Mouse (Mus musculus) liver, embryonic 14.5 days (tissue): ENCODE data around the gene Nxt1. TPM values are rescaled to one million over a fixed set of nuclear protein-coding genes. Genes with fewer than 3 reads are reported as not detected.

Source experiments
- ATAC-seq: fragments of 200-750 bp; cut with Nextera tagmentation; 2 replicates; pipeline ENCODE4 v1.8.0; 2017; ENCODE audit warnings: moderate number of reproducible peaks, mild to moderate bottlenecking, moderate library complexity; ENCODE audit not compliant: insufficient read depth
- DNase-seq, 3 experiments: peaks; one replicate each; pipeline ENCODE4 v3.0.0-alpha.2; 2012 to 2013; ENCODE audit warnings: low read depth in 3 of 3, low spot score in 3 of 3
- H3K27ac ChIP-seq: fragments of 300-500 bp; sonication (generic); 2 replicates; pipeline ENCODE4 v1.5.1; 2014; ENCODE audit warnings: moderate library complexity, mild to moderate bottlenecking, control low read depth, inconsistent platforms
- H3K27me3 ChIP-seq: fragments of 300-500 bp; sonication (generic); 2 replicates; pipeline ENCODE4 v1.6.1; 2014; ENCODE audit warnings: mild to moderate bottlenecking, low read length, moderate library complexity; ENCODE audit not compliant: control insufficient read depth, insufficient read depth
- H3K36me3 ChIP-seq: fragments of 300-500 bp; sonication (generic); replicated peaks from 2 replicates; pipeline ENCODE4 v1.6.1; 2014; ENCODE audit warnings: low read depth; ENCODE audit not compliant: control insufficient read depth, insufficient read depth
- H3K4me1 ChIP-seq, 2 experiments: fragments of 200-500 bp in 1 of 2; fragments of 300-500 bp in 1 of 2; sonication (generic) in 1 of 2; replicated peaks; 2 replicates each; pipeline ENCODE4 v1.6.1; 2012 to 2014; ENCODE audit warnings: antibody characterized with exemption in 1 of 2, inconsistent platforms in 1 of 2, low read length in 1 of 2; ENCODE audit not compliant: control insufficient read depth in 2 of 2, insufficient read depth in 2 of 2
- H3K4me2 ChIP-seq: fragments of 300-500 bp; sonication (generic); 2 replicates; pipeline ENCODE4 v1.6.1; 2014; ENCODE audit warnings: low read depth, mild to moderate bottlenecking, control low read depth, moderate library complexity
- H3K4me3 ChIP-seq, 2 experiments: fragments of 200-500 bp in 1 of 2; fragments of 300-500 bp in 1 of 2; sonication (generic) in 1 of 2; 2 replicates each; pipeline ENCODE4 v1.5.1; 2012 to 2014; ENCODE audit warnings: low read depth in 2 of 2, low read length in 2 of 2, mild to moderate bottlenecking in 2 of 2, control low read depth in 1 of 2, inconsistent platforms in 1 of 2, moderate library complexity in 1 of 2; ENCODE audit not compliant: insufficient read depth in 1 of 2
- H3K9ac ChIP-seq: fragments of 300-500 bp; sonication (generic); replicated peaks from 2 replicates; pipeline ENCODE4 v1.6.1; 2014; ENCODE audit warnings: mild to moderate bottlenecking, control low read depth, moderate library complexity
- H3K9me3 ChIP-seq: fragments of 300-500 bp; sonication (generic); 2 replicates; pipeline ENCODE4 v1.6.1; 2016; ENCODE audit warnings: low read length, mixed read lengths; ENCODE audit not compliant: control insufficient read depth
- CTCF ChIP-seq: IDR thresholded peaks from 2 replicates; pipeline ENCODE4 v1.5.1; 2016; ENCODE audit warnings: antibody characterized with exemption, low read depth, control low read depth
- EP300 ChIP-seq: IDR thresholded peaks from 2 replicates; pipeline ENCODE4 v1.6.1; 2016; ENCODE audit warnings: antibody characterized with exemption, low read depth
- WGBS: fragments of 180-500 bp; shearing (Covaris S2); extraction: QIAGEN DNeasy Blood & Tissue Kit; methylation state at CpG from one replicate; pipeline ENCODE4 v1.1.7; 2014; ENCODE audit not compliant: insufficient replicate concordance; 5-methylcytosine and 5-hydroxymethylcytosine counted together
- polyA plus RNA-seq, 2 experiments: library from polyadenylated mRNA; depleted of rRNA in 1 of 2; stranded (reverse) in 1 of 2; unstranded in 1 of 2; fragments of >200 nt; fragmentation: Nextera tagmentation in 1 of 2; extraction: Ambion mirVana in 1 of 2; gene quantifications; 2 replicates each; pipeline versions ENCODE4 v1.2.1 to v1.2.3; 2012 to 2014

Nxt1 gene
- polyA plus RNA-seq, 2 experiments, result 43.9 to 63.6 TPM

DNA sequence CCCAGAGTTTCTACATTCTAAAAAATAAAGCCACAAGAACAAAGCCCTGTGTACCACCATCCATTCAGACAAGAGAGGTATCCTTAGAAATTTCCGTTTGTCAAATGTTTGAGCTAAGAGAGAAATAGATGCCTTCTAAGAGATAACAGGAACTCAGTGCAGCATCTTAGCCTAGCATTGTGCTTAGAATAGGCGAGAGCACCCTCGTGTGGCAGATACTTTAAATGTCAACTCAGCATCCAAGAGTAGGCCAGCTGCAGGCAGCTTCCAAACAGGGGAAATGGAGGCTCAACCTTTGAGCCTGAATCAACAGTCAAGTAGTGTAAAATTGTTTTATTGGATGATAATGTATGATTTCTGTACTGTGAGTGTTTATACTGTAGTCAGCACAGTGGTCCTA, 17.4 kb upstream of the Nxt1 start:
- Histone ChIP-seq H3K9me3 (no peaks in the 10 kb centered on the region), H3K9ac (no peak overlapping the region), H3K4me3 (no peak overlapping the region), H3K27me3 (no peaks in the 10 kb centered on the region), H3K4me1 (no peaks in the 10 kb centered on the region), H3K4me2 (no peak overlapping the region), H3K36me3 (no peaks in the 10 kb centered on the region), H3K27ac (no peak overlapping the region)
- WGBS, result 1% methylated on average over 3 of the region's 3 CpGs
- DNase-seq, result peak in 1 of 3 experiments; percentile 6
- no peak for ATAC-seq
- peak; percentile 64 for TF ChIP-seq CTCF
- no peak for TF ChIP-seq EP300

GRCm38 (mm10) chr2:148663458-148663857, 8.9 kb upstream of the Nxt1 start:
- TF ChIP-seq EP300, result no peak
- TF ChIP-seq CTCF, result no peak
- Histone ChIP-seq H3K9me3 (no peaks in the 10 kb centered on the region), H3K36me3 (no peaks in the 10 kb centered on the region), H3K27ac (no peak overlapping the region), H3K4me2 (no peak overlapping the region), H3K27me3 (no peaks in the 10 kb centered on the region), H3K4me3 (no peak overlapping the region), H3K4me1 (no peaks in the 10 kb centered on the region), H3K9ac (no peak overlapping the region)
- WGBS, result 72% methylated on average over 1 of the region's 1 CpGs
- DNase-seq (no peak), ATAC-seq (no peak)

DNA sequence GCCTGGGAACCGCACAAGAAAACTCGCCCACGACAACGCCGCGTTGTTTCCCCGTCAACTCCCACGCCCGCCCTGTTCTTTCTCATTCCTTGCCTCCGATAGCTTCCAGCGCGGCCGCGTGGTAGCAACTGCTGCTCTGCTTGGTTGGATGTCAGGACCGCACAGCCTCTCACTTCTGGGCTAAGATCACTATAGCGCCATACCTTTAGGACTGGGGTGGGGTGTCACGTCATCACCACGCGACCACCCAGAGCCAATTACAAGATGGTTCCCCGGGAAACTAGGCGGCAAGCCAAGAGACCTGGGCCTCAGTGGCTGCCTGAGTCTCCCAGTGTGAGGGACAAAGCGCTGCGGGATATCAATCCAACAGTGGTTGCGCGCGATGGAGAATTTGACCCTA, 5.4 kb downstream of the Nxt1 start:
- H3K4me3 ChIP-seq, result peak overlapping the region; percentile 31 to 53
- peak overlapping the region; percentile 49 for H3K4me2 ChIP-seq
- DNase-seq (peak in 1 of 3 experiments; percentile 26), ATAC-seq (no peak)
- H3K4me1 ChIP-seq, result peaks cover 24 to 32% of the 10 kb centered on the region in 2 experiments
- H3K9me3 ChIP-seq, result no peaks in the 10 kb centered on the region
- no peaks in the 10 kb centered on the region for H3K27me3 ChIP-seq
- H3K9ac ChIP-seq, result no peak overlapping the region
- no peak for TF ChIP-seq EP300
- no peak for TF ChIP-seq CTCF
- 51% methylated on average over 26 of the region's 26 CpGs for WGBS
- H3K36me3 ChIP-seq, result peaks cover 29% of the 10 kb centered on the region
- no peak overlapping the region for H3K27ac ChIP-seq

GRCm38 (mm10) chr2:148679346-148679745, 6.9 kb downstream of the Nxt1 start:
- peak overlapping the region; percentile 77 for H3K4me2 ChIP-seq

GRCm38 (mm10) chr2:148680775-148681291, 8.4 kb downstream of the Nxt1 start, which contains the start of gene Gzf1:
Gene Gzf1, plus strand, starts transcription at chr2:148681023.
- under 1% methylated on average over 39 of the region's 39 CpGs for WGBS
- ATAC-seq (peak; percentile 93), DNase-seq (peak; percentile 91 to 93 (median 92))
- H3K9ac ChIP-seq, result peak within 1 kb of the TSS; percentile 82
- peaks cover 17 to 30% of the 10 kb centered on the region in 2 experiments for H3K4me1 ChIP-seq
- H3K4me2 ChIP-seq, result peak within 1 kb of the TSS; percentile 77
- TF ChIP-seq EP300 (no peak), CTCF (peak; percentile 29)
- H3K9me3 ChIP-seq, result no peaks in the 10 kb centered on the region
- peak within 1 kb of the TSS; percentile 71 for H3K27ac ChIP-seq
- peak within 1 kb of the TSS; percentile 71 to 87 for H3K4me3 ChIP-seq
- H3K36me3 ChIP-seq, result peaks cover 20% of the 10 kb centered on the region
- no peaks in the 10 kb centered on the region for H3K27me3 ChIP-seq

More at GRCm38 (mm10) chr2:148679346-148679745, 6.9 kb downstream of the Nxt1 start:
- Histone ChIP-seq H3K27ac (no peak overlapping the region), H3K4me1 (peaks cover 20 to 27% of the 10 kb centered on the region in 2 experiments), H3K9me3 (no peaks in the 10 kb centered on the region), H3K9ac (no peak overlapping the region), H3K36me3 (peaks cover 33% of the 10 kb centered on the region), H3K4me3 (no peak overlapping the region), H3K27me3 (no peaks in the 10 kb centered on the region)
- no peak for TF ChIP-seq EP300
- TF ChIP-seq CTCF, result no peak
- WGBS, result 37% methylated on average over 9 of the region's 9 CpGs
- ATAC-seq, result no peak
- peak in 1 of 3 experiments; percentile 12 for DNase-seq
